Mouse (Mus musculus) intestine, embryonic 15.5 days (tissue): ENCODE measurements at regions not wholly inside any gene's neighbourhood (a gene's known extent, or its start where the extent isn't known, plus 50 kb on each side); places are given as distances from the start of the nearest gene placed in this dataset.

Experiments
- ATAC-seq: fragments of 200-750 bp; cut with Nextera tagmentation; 2 replicates; pipeline ENCODE4 v1.8.0; 2017; ENCODE audit warnings: moderate TSS enrichment, moderate library complexity
- H3K27ac ChIP-seq: fragments of 300-500 bp; sonication (generic); 2 replicates; pipeline ENCODE4 v1.5.1; 2015; ENCODE audit warnings: mild to moderate bottlenecking, inconsistent platforms
- H3K27me3 ChIP-seq: fragments of 300-500 bp; sonication (generic); replicated peaks from 2 replicates; pipeline ENCODE4 v1.6.1; 2015; ENCODE audit warnings: inconsistent platforms
- H3K36me3 ChIP-seq: fragments of 300-500 bp; sonication (generic); 2 replicates; pipeline ENCODE4 v1.6.1; 2015; ENCODE audit warnings: inconsistent platforms
- H3K4me1 ChIP-seq: fragments of 300-500 bp; sonication (generic); replicated peaks from 2 replicates; pipeline ENCODE4 v1.6.1; 2015; ENCODE audit warnings: inconsistent platforms
- H3K4me2 ChIP-seq: fragments of 300-500 bp; sonication (generic); replicated peaks from 2 replicates; pipeline ENCODE4 v1.6.1; 2015; ENCODE audit warnings: mild to moderate bottlenecking, inconsistent platforms
- H3K4me3 ChIP-seq: fragments of 300-500 bp; sonication (generic); replicated peaks from 2 replicates; pipeline ENCODE4 v1.5.1; 2015; ENCODE audit warnings: inconsistent platforms
- H3K9ac ChIP-seq: fragments of 300-500 bp; sonication (generic); 2 replicates; pipeline ENCODE4 v1.6.1; 2015; ENCODE audit warnings: inconsistent platforms
- H3K9me3 ChIP-seq: fragments of 300-500 bp; sonication (generic); 2 replicates; pipeline ENCODE4 v1.6.1; 2016; ENCODE audit warnings: inconsistent platforms
- WGBS: fragments of 180-500 bp; shearing (Covaris S2); methylation state at CpG from one replicate; pipeline ENCODE4 v1.1.7; 2015; 5-methylcytosine and 5-hydroxymethylcytosine counted together

- Histone ChIP-seq H3K9ac (no peak overlapping the region), H3K27ac (no peak overlapping the region), H3K4me3 (no peak overlapping the region), H3K4me2 (no peak overlapping the region), H3K27me3 (no peaks in the 10 kb centered on the region), H3K4me1 (no peaks in the 10 kb centered on the region), H3K9me3 (no peaks in the 10 kb centered on the region), H3K36me3 (no peaks in the 10 kb centered on the region)
- ATAC-seq, result 0 out of 2 replicates have a peak, but pooled peaks have one; percentile 29
- 43% methylated on average over 4 of the region's 4 CpGs for WGBS
Measured at GRCm38 (mm10) chr4:142839540-142839939, 373.3 kb downstream of the Prdm2 start.

- Histone ChIP-seq H3K9ac (no peak overlapping the region), H3K27me3 (no peaks in the 10 kb centered on the region), H3K4me1 (no peaks in the 10 kb centered on the region), H3K4me2 (no peak overlapping the region), H3K9me3 (no peaks in the 10 kb centered on the region), H3K4me3 (no peak overlapping the region), H3K27ac (no peak overlapping the region), H3K36me3 (no peaks in the 10 kb centered on the region)
- ATAC-seq, result peak; percentile 69
- 57% methylated on average over 4 of the region's 4 CpGs for WGBS
Measured at GRCm38 (mm10) chr4:142838363-142838964, 374.3 kb downstream of the Prdm2 start.

- H3K27ac ChIP-seq, result no peak overlapping the region
- H3K9me3 ChIP-seq, result no peaks in the 10 kb centered on the region
- WGBS, result 66% methylated on average over 4 of the region's 4 CpGs
- no peak overlapping the region for H3K9ac ChIP-seq
- no peaks in the 10 kb centered on the region for H3K27me3 ChIP-seq
- no peaks in the 10 kb centered on the region for H3K4me1 ChIP-seq
- no peak for ATAC-seq
- no peak overlapping the region for H3K4me3 ChIP-seq
- H3K4me2 ChIP-seq, result no peak overlapping the region
- no peaks in the 10 kb centered on the region for H3K36me3 ChIP-seq
Measured at GRCm38 (mm10) chr4:142837636-142838035, 375.2 kb downstream of the Prdm2 start.

- Histone ChIP-seq H3K36me3 (no peaks in the 10 kb centered on the region), H3K27ac (no peak overlapping the region), H3K4me1 (no peaks in the 10 kb centered on the region), H3K9me3 (no peaks in the 10 kb centered on the region), H3K4me2 (no peak overlapping the region), H3K9ac (no peak overlapping the region), H3K27me3 (no peaks in the 10 kb centered on the region), H3K4me3 (no peak overlapping the region)
- ATAC-seq, result no peak
- 80% methylated on average over 7 of the region's 7 CpGs for WGBS
Measured at GRCm38 (mm10) chr4:142829711-142830110, 383.1 kb downstream of the Prdm2 start.

GRCm38 (mm10) chr4:142828969-142829368, 383.8 kb downstream of the Prdm2 start:
- H3K9me3 ChIP-seq, result no peaks in the 10 kb centered on the region
- no peak for ATAC-seq
- 29% methylated on average over 10 of the region's 10 CpGs for WGBS
- no peak overlapping the region for H3K27ac ChIP-seq
- H3K9ac ChIP-seq, result no peak overlapping the region
- no peak overlapping the region for H3K4me3 ChIP-seq
- H3K27me3 ChIP-seq, result no peaks in the 10 kb centered on the region
- H3K4me2 ChIP-seq, result no peak overlapping the region
- H3K4me1 ChIP-seq, result no peaks in the 10 kb centered on the region
- no peaks in the 10 kb centered on the region for H3K36me3 ChIP-seq

GRCm38 (mm10) chr4:142826250-142826893, 386.4 kb downstream of the Prdm2 start:
- no peak for ATAC-seq
- H3K9ac ChIP-seq, result no peak overlapping the region
- no peak overlapping the region for H3K27ac ChIP-seq
- H3K36me3 ChIP-seq, result no peaks in the 10 kb centered on the region
- 46% methylated on average over 13 of the region's 13 CpGs for WGBS
- H3K27me3 ChIP-seq, result no peaks in the 10 kb centered on the region
- no peaks in the 10 kb centered on the region for H3K4me1 ChIP-seq
- no peaks in the 10 kb centered on the region for H3K9me3 ChIP-seq
- no peak overlapping the region for H3K4me2 ChIP-seq
- no peak overlapping the region for H3K4me3 ChIP-seq

GRCm38 (mm10) chr4:142825786-142826185, 387.0 kb downstream of the Prdm2 start:
- Histone ChIP-seq H3K4me2 (no peak overlapping the region), H3K36me3 (no peaks in the 10 kb centered on the region), H3K9ac (no peak overlapping the region), H3K4me1 (no peaks in the 10 kb centered on the region), H3K9me3 (no peaks in the 10 kb centered on the region), H3K27me3 (no peaks in the 10 kb centered on the region), H3K4me3 (no peak overlapping the region), H3K27ac (no peak overlapping the region)
- ATAC-seq, result no peak
- 54% methylated on average over 5 of the region's 5 CpGs for WGBS

- H3K9ac ChIP-seq, result no peak overlapping the region
- H3K4me2 ChIP-seq, result no peak overlapping the region
- H3K36me3 ChIP-seq, result no peaks in the 10 kb centered on the region
- no peak for ATAC-seq
- WGBS, result 52% methylated on average over 6 of the region's 6 CpGs
- H3K9me3 ChIP-seq, result no peaks in the 10 kb centered on the region
- H3K4me3 ChIP-seq, result no peak overlapping the region
- no peaks in the 10 kb centered on the region for H3K4me1 ChIP-seq
- H3K27me3 ChIP-seq, result no peaks in the 10 kb centered on the region
- H3K27ac ChIP-seq, result no peak overlapping the region
Measured at GRCm38 (mm10) chr4:142818440-142818839, 394.4 kb downstream of the Prdm2 start.

GRCm38 (mm10) chr4:142816986-142817385, 395.8 kb downstream of the Prdm2 start:
- ATAC-seq, result no peak
- Histone ChIP-seq H3K27ac (no peak overlapping the region), H3K36me3 (no peaks in the 10 kb centered on the region), H3K4me1 (no peaks in the 10 kb centered on the region), H3K9ac (no peak overlapping the region), H3K9me3 (no peaks in the 10 kb centered on the region), H3K27me3 (no peaks in the 10 kb centered on the region), H3K4me2 (no peak overlapping the region), H3K4me3 (no peak overlapping the region)
- WGBS, result 91% methylated on average over 1 of the region's 1 CpGs

GRCm38 (mm10) chr4:142803819-142804218, 409.0 kb downstream of the Prdm2 start:
- no peaks in the 10 kb centered on the region for H3K27me3 ChIP-seq
- no peak overlapping the region for H3K9ac ChIP-seq
- no peak overlapping the region for H3K4me2 ChIP-seq
- no peak for ATAC-seq
- no peaks in the 10 kb centered on the region for H3K36me3 ChIP-seq
- no peaks in the 10 kb centered on the region for H3K9me3 ChIP-seq
- no peak overlapping the region for H3K4me3 ChIP-seq
- WGBS, result 87% methylated on average over 2 of the region's 2 CpGs
- no peak overlapping the region for H3K27ac ChIP-seq
- no peaks in the 10 kb centered on the region for H3K4me1 ChIP-seq

- no peak overlapping the region for H3K9ac ChIP-seq
- no peak overlapping the region for H3K4me2 ChIP-seq
- H3K27ac ChIP-seq, result no peak overlapping the region
- ATAC-seq, result no peak
- 47% methylated on average over 5 of the region's 5 CpGs for WGBS
- no peaks in the 10 kb centered on the region for H3K27me3 ChIP-seq
- H3K36me3 ChIP-seq, result no peaks in the 10 kb centered on the region
- H3K4me1 ChIP-seq, result no peaks in the 10 kb centered on the region
- no peaks in the 10 kb centered on the region for H3K9me3 ChIP-seq
- H3K4me3 ChIP-seq, result no peak overlapping the region
Measured at GRCm38 (mm10) chr4:142799291-142799690, 413.5 kb downstream of the Prdm2 start.

- Histone ChIP-seq H3K36me3 (no peaks in the 10 kb centered on the region), H3K27me3 (no peaks in the 10 kb centered on the region), H3K27ac (no peak overlapping the region), H3K9ac (no peak overlapping the region), H3K4me2 (no peak overlapping the region), H3K4me1 (no peaks in the 10 kb centered on the region), H3K9me3 (no peaks in the 10 kb centered on the region), H3K4me3 (no peak overlapping the region)
- ATAC-seq, result no peak
- 68% methylated on average over 6 of the region's 6 CpGs for WGBS
Measured at GRCm38 (mm10) chr4:142798834-142799233, 414.0 kb downstream of the Prdm2 start.

GRCm38 (mm10) chr4:142792606-142792970, 420.2 kb downstream of the Prdm2 start:
- Histone ChIP-seq H3K27me3 (no peaks in the 10 kb centered on the region), H3K36me3 (no peaks in the 10 kb centered on the region), H3K4me1 (no peaks in the 10 kb centered on the region), H3K9me3 (no peaks in the 10 kb centered on the region), H3K4me2 (no peak overlapping the region), H3K9ac (no peak overlapping the region), H3K27ac (no peak overlapping the region), H3K4me3 (no peak overlapping the region)
- ATAC-seq, result no peak
- 37% methylated on average over 2 of the region's 2 CpGs for WGBS
